Mouse (Mus musculus) left cerebral cortex, postnatal 25 days (tissue): ENCODE data around the gene Scyl3. TPM values are rescaled to one million over a fixed set of nuclear protein-coding genes. Genes with fewer than 3 reads are reported as not detected.

Experiments
- DNase-seq, 2 experiments: peaks; one replicate each; pipeline ENCODE4 v3.0.0; 2022; ENCODE audit warnings: low spot score in 2 of 2, mixed read lengths in 1 of 2
- intact Hi-C: fragments of 180-260 bp; cut with DNase I; formaldehyde crosslinking; loops from one replicate; pipeline ENCODE4 v1.15.1; 2025
- total RNA-seq, 2 experiments: library from RNA; stranded (reverse); gene quantifications; 2 replicates each; pipeline ENCODE4 v1.2.3; 2021

Gene Scyl3
- 10 to 100 TPM; 20.5 to 23.8 TPM for total RNA-seq

- peak; percentile 23 to 40 for DNase-seq
- intact Hi-C loops: loop anchor here (2.0 kb wide), 1 partner anchor 66 kb away; the partner anchor contains the start of genes BC055324 and Mettl18
Measured at GRCm38 (mm10) chr1:163928846-163929245, at the start of gene Scyl3. Scyl3 (plus strand) TSS chr1:163929100.

- no peak for DNase-seq
- intact Hi-C loops: no loop called here
Measured at GRCm38 (mm10) chr1:163889629-163890028, 39.3 kb upstream of the Scyl3 start.

- intact Hi-C loops: no loop called here
Measured at GRCm38 (mm10) chr1:163893294-163893693, 35.6 kb upstream of the Scyl3 start.

GRCm38 (mm10) chr1:163893774-163894527 lies 34.9 kb upstream of the Scyl3 start:
- DNase-seq: no peak
- intact Hi-C loops: no loop called here

More at GRCm38 (mm10) chr1:163893294-163893693, 35.6 kb upstream of the Scyl3 start:
- no peak for DNase-seq

GRCm38 (mm10) chr1:163898291-163898764 lies 30.6 kb upstream of the Scyl3 start:
- DNase-seq: no peak
- intact Hi-C loops: no loop called here

- no peak for DNase-seq
- intact Hi-C loops: no loop called here
Measured at GRCm38 (mm10) chr1:163899575-163899974, 29.3 kb upstream of the Scyl3 start.

- no peak for DNase-seq
- intact Hi-C loops: no loop called here
Measured at GRCm38 (mm10) chr1:163900168-163900567, 28.7 kb upstream of the Scyl3 start.

GRCm38 (mm10) chr1:163903411-163903810 lies 25.5 kb upstream of the Scyl3 start:
- DNase-seq: no peak
- intact Hi-C loops: no loop called here

- DNase-seq: no peak
- intact Hi-C loops: no loop called here
Measured at GRCm38 (mm10) chr1:163907007-163907811, 21.7 kb upstream of the Scyl3 start.

- DNase-seq: no peak
- intact Hi-C loops: no loop called here
Measured at GRCm38 (mm10) chr1:163908389-163908788, 20.5 kb upstream of the Scyl3 start.

GRCm38 (mm10) chr1:163910343-163910742 lies 18.6 kb upstream of the Scyl3 start:
- intact Hi-C loops: loop anchor here (2.0 kb wide), 2 partner anchors 760 to 822 kb away; no protein-coding TSS in a partner anchor
- peak; percentile 45 to 46 for DNase-seq

- no peak for DNase-seq
- intact Hi-C loops: loop anchor here (1.0 to 2.0 kb wide), 3 partner anchors 76 to 822 kb away; no protein-coding TSS in a partner anchor
Measured at GRCm38 (mm10) chr1:163910785-163911184, 18.1 kb upstream of the Scyl3 start.

- intact Hi-C loops: loop anchor here (1.0 to 2.0 kb wide), 3 partner anchors 78 to 823 kb away; no protein-coding TSS in a partner anchor
- no peak for DNase-seq
Measured at GRCm38 (mm10) chr1:163911981-163912380, 16.9 kb upstream of the Scyl3 start.

- intact Hi-C loops: no loop called here
Measured at GRCm38 (mm10) chr1:163917349-163918160, 11.3 kb upstream of the Scyl3 start.

GRCm38 (mm10) chr1:163924093-163924492 lies 4.8 kb upstream of the Scyl3 start:
- intact Hi-C loops: no loop called here
- peak; percentile 12 to 80 for DNase-seq

More at GRCm38 (mm10) chr1:163917349-163918160, 11.3 kb upstream of the Scyl3 start:
- DNase-seq: no peak

GRCm38 (mm10) chr1:163929636-163930457 lies 947 bp downstream of the Scyl3 start:
- DNase-seq: peak; percentile 91 to 93
- intact Hi-C loops: loop anchor here (2.0 kb wide), 1 partner anchor 65 kb away; the partner anchor contains the start of genes BC055324 and Mettl18

GRCm38 (mm10) chr1:163930458-163930794 lies 1.5 kb downstream of the Scyl3 start:
- intact Hi-C loops: no loop called here
- DNase-seq: no peak

GRCm38 (mm10) chr1:163931801-163932200 lies 2.9 kb downstream of the Scyl3 start:
- intact Hi-C loops: no loop called here
- no peak for DNase-seq

GRCm38 (mm10) chr1:163934591-163934990 lies 5.7 kb downstream of the Scyl3 start:
- intact Hi-C loops: no loop called here
- no peak for DNase-seq
